Mouse (Mus musculus): ENCODE results near the gene Dazap1. TPM values are rescaled to one million over a fixed set of nuclear protein-coding genes. Genes with fewer than 3 reads are reported as not detected.

Dazap1 gene
- total and polyA plus RNA-seq, 3 experiments = 159 to 236 TPM; not detected in 1

GRCm38 (mm10) chr10:80227166-80227539 is 34.1 kb upstream of the Dazap1 start:
- H3K27me3 ChIP-seq (ENCODE audit: control insufficient read depth in 1 of 2, insufficient read depth in 2 of 2, low read length in 2 of 2) = no peaks in the 10 kb centered on the region
- peak overlapping the region; percentile 85 for H3K9ac ChIP-seq (ENCODE audit: control insufficient read depth, low read depth, low read length, poor library complexity, severe bottlenecking)
- DNase-seq (ENCODE audit: low read depth, low spot score) = no peak
- peaks cover 8% of the 10 kb centered on the region for H3K79me2 ChIP-seq (ENCODE audit: control insufficient read depth, insufficient read depth, low read length, poor library complexity)
- peak overlapping the region; percentile 63 for H3K27ac ChIP-seq (ENCODE audit: control insufficient read depth, low read depth, low read length)
- no peak for TF ChIP-seq ZKSCAN1 (IDR thresholded peaks at IDR 0.05; ENCODE audit: low read depth, low read length)
- no peak for TF ChIP-seq ZC3H11A (IDR thresholded peaks at IDR 0.05; ENCODE audit: low read depth, low read length)
- TF ChIP-seq BHLHE40 (IDR thresholded peaks at IDR 0.05; ENCODE audit: borderline replicate concordance, low read depth, low read length) = no peak
- peak; percentile 17; the same call in 1 of the 2 replicates for TF ChIP-seq E2F4 (IDR thresholded peaks at IDR 0.05; ENCODE audit: borderline replicate concordance, low read depth, low read length)
- TF ChIP-seq MYC (IDR thresholded peaks at IDR 0.05; ENCODE audit: low read depth, low read length) = no peak; the same call in 1 of the 2 replicates
- no peak for TF ChIP-seq UBTF (IDR thresholded peaks at IDR 0.05; ENCODE audit: borderline replicate concordance, insufficient read depth, low read depth, low read length)
- H3K9me3 ChIP-seq (replicated peaks; ENCODE audit: insufficient read depth, low read length) = no peaks in the 10 kb centered on the region
- peaks cover 0 to 9% of the 10 kb centered on the region in 2 experiments; a peak in 3 of 4 replicates for H3K36me3 ChIP-seq (ENCODE audit: control insufficient read depth in 1 of 2, insufficient read depth in 2 of 2, low read length in 2 of 2)
- peak overlapping the region; percentile 74 to 99 for H3K4me3 ChIP-seq (ENCODE audit: control insufficient read depth in 1 of 2, insufficient read depth in 1 of 2, low read depth in 2 of 2, low read length in 2 of 2)
- H3K4me1 ChIP-seq (ENCODE audit: control insufficient read depth in 1 of 2, insufficient read depth in 2 of 2, low read length in 2 of 2) = peaks cover 0 to 19% of the 10 kb centered on the region in 2 experiments; a peak in 3 of 4 replicates

DNA sequence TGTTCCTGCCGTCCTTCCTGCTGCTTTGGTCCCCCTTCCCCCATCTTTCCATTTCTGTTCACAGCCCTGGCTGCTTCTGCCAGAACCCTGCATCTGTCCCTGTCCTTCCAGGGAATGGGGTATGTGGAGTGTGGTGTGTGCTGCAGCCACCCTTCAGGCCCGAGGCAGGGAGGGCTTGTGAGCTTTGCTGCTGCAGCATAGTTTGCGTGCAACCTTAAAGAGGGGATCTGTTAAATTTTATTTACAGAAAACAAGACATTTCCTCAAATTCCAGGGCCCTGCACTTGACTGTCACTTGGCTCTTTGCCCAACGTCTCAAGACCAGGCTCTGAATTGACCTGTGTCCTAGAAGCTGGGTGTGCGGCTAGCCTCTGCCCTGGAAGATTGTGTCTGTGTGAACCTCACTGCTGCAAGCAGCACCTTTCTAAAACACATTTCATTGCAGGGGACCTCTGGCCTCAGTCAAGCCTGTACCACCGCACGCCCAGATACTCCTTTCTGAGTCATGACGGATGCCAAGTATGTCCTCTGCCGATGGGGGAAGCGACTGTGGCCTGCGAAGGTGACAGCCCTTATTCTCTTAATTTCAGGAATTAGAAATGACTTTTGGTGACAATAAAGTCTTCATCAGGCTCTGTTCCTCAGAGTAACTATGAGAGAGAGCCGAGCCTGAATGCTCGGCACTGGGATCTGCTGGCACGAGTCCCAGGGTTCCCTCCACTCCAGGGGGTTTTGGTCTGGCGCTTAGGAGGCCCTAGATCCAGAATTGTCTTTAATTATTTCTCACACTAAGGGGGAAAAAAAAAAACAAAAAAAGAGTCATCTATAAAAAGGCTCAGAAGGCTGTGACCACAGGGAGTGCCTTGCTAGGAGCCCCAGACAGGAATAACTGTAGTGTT is 33.2 kb upstream of the Dazap1 start:
- no peak overlapping the region for H3K4me3 ChIP-seq (ENCODE audit: control insufficient read depth in 1 of 2, insufficient read depth in 1 of 2, low read depth in 2 of 2, low read length in 2 of 2)
- DNase-seq (ENCODE audit: low read depth, low spot score) = no peak
- no peaks in the 10 kb centered on the region for H3K9me3 ChIP-seq (replicated peaks; ENCODE audit: insufficient read depth, low read length)
- H3K9ac ChIP-seq (ENCODE audit: control insufficient read depth, low read depth, low read length, poor library complexity, severe bottlenecking) = no peak overlapping the region; the same call in 1 of the 2 replicates
- H3K79me2 ChIP-seq (ENCODE audit: control insufficient read depth, insufficient read depth, low read length, poor library complexity) = peaks cover 8% of the 10 kb centered on the region
- TF ChIP-seq ZMIZ1 (IDR thresholded peaks at IDR 0.05; ENCODE audit: low read depth, low read length) (0 out of 2 replicates have a peak, but pooled peaks have one; percentile 9), HCFC1 (IDR thresholded peaks at IDR 0.05; ENCODE audit: low read depth, low read length) (no peak), EP300 (IDR thresholded peaks at IDR 0.05; ENCODE audit: low read depth in 1 of 2, low read length in 2 of 2) (no peak), NRF1 (IDR thresholded peaks at IDR 0.05; ENCODE audit: insufficient read depth, low read depth, low read length, poor library complexity, severe bottlenecking) (no peak)
- peaks cover 0 to 9% of the 10 kb centered on the region in 2 experiments for H3K36me3 ChIP-seq (ENCODE audit: control insufficient read depth in 1 of 2, insufficient read depth in 2 of 2, low read length in 2 of 2)
- no peaks in the 10 kb centered on the region for H3K27me3 ChIP-seq (ENCODE audit: control insufficient read depth in 1 of 2, insufficient read depth in 2 of 2, low read length in 2 of 2)
- no peak overlapping the region for H3K27ac ChIP-seq (ENCODE audit: control insufficient read depth, low read depth, low read length)
- H3K4me1 ChIP-seq (ENCODE audit: control insufficient read depth in 1 of 2, insufficient read depth in 2 of 2, low read length in 2 of 2) = peaks cover 0 to 19% of the 10 kb centered on the region in 2 experiments; a peak in 3 of 4 replicates

Measured in MEL (cell line).